Mouse (Mus musculus) megakaryocyte, embryonic 14.5 days (primary cell): ENCODE results near the gene Gm36210.

ENCODE experiments used
- FLI1 ChIP-seq: IDR thresholded peaks from 2 replicates; pipeline ENCODE4 v1.6.1; 2012; ENCODE audit warnings: low read length, inconsistent platforms, mixed read lengths
- GATA1 ChIP-seq: IDR thresholded peaks from 3 replicates; pipeline ENCODE4 v1.6.1; 2012; ENCODE audit warnings: mixed read lengths, low read length, inconsistent platforms, borderline replicate concordance

DNA sequence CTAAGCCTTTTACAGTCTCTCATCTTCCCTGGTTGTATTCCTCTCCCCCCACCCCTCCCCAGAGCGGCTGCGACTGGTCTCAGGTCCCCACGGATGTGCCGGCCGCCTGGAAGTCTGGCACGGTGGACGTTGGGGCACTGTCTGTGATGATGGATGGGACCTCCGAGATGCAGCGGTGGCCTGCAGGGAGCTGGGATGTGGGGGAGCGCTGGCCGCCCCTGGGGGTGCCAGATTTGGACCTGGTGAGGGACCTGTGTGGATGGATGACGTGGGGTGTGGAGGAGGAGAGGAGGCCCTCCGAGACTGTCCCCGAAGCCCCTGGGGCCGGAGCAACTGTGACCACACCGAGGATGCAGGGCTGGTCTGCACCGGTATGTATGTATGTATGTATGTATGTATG, 22.0 kb upstream of the Gm36210 start:
- TF ChIP-seq GATA1: no peak
- no peak for TF ChIP-seq FLI1
